Mouse (Mus musculus) B cell, adult 2 months (primary cell): ENCODE measurements around the gene Hnrnpdl.

Experiments used
- DNase-seq, 2 experiments: peaks; one replicate each; pipeline ENCODE4 v3.0.0; 2022

The Hnrnpdl gene

DNA sequence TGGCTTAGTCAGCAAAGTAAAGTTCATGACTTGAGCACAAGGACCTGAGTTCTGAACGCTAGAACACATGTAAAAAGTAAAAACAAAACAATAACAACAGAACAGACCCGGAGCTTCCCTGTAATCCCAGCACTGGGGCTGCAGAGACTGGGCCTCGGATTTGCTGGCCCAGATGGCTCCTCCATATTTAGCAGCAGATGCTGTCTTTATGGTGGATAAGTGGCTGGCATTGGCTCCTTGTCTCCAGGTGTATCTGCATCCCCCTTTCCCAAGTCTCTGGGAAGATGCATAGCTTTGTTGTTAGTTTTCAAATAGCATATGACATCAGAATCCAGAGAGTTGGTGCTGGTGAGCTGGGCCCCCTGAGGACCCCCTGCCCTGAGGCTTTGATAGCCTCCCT lies 6.6 kb upstream of the Hnrnpdl start:
- no peak for DNase-seq

GRCm38 (mm10) chr5:100044621-100045020 lies 5.2 kb upstream of the Hnrnpdl start:
- DNase-seq: no peak

DNA sequence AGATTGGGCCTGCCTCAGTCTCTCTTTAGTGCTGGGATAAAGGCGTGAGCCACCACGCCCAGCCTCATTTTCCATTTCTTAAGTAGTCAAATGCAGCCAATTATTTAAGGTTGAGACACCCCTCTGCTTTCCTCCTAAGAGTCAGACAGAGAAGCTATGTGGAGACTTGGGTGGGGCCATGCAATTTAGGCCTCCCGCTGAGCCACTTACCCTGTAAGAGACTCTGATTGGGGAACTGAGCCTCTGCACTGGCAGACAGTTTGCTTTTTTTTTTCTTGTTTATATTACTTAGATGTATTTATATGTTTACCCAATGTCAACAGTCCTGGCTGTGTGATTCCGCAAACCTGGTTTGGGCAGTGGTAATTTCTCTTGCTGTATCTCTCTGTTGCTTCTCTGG lies 4.6 kb upstream of the Hnrnpdl start:
- DNase-seq: no peak

DNA sequence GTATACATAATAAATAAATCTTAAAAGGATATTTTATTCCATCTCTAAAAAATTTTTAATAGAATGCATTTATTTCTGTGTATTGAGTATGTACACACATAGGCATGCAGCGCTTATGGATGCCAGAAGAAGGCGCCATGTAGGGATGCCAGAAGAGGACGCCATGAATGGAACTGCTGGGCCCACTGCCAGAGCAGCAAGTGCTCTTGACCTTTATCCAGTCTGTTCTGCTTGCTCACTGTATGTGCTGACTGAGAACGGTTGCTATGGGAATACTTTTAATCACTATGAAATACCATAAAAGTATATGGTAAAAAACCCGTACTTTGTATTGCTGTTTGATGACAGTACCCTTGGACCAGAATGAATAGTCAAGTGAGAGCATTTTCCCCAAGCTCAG lies 3.9 kb upstream of the Hnrnpdl start:
- DNase-seq: no peak

DNA sequence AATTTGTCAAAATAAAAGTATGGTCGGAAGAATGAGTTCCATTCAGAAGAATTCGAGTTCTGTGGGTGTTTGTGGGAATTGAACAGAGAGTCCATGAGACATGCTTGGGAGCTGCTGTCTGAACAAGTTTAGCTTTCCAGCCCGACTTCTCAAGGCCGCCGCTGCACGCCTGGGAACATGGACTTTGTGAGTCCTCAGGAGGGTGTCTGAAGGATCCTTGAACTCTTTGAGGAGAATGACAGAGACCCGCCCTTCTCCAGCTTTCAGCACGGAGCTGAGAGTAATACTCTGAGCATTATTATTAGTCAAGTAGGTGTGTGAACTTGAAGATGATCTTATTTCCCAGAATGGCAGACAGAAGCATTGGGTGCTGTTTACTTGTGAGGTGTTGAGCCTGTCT lies 3.0 kb upstream of the Hnrnpdl start:
- DNase-seq: no peak

DNA sequence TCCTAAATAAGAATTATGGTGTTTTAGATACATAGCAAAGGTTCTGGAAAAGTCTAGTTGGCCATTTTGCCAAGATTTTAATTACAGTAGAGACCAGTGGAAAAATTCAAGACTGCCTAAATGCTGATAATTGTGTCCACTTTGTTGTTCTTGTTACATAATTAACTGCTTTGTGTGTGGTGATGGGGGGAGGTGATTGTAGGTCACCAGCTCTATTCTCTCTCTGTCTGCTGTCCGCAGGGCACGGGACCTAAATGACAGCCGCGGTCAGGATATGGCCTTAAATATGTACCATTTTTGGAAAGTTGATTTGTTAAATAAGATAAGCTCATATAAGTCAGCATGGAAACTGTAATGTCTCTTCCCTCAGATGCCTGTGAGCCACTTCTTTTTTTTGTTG lies 1.8 kb upstream of the Hnrnpdl start:
- DNase-seq: no peak

- DNase-seq: no peak
Measured at GRCm38 (mm10) chr5:100040281-100040784, 869 bp upstream of the Hnrnpdl start.

DNA sequence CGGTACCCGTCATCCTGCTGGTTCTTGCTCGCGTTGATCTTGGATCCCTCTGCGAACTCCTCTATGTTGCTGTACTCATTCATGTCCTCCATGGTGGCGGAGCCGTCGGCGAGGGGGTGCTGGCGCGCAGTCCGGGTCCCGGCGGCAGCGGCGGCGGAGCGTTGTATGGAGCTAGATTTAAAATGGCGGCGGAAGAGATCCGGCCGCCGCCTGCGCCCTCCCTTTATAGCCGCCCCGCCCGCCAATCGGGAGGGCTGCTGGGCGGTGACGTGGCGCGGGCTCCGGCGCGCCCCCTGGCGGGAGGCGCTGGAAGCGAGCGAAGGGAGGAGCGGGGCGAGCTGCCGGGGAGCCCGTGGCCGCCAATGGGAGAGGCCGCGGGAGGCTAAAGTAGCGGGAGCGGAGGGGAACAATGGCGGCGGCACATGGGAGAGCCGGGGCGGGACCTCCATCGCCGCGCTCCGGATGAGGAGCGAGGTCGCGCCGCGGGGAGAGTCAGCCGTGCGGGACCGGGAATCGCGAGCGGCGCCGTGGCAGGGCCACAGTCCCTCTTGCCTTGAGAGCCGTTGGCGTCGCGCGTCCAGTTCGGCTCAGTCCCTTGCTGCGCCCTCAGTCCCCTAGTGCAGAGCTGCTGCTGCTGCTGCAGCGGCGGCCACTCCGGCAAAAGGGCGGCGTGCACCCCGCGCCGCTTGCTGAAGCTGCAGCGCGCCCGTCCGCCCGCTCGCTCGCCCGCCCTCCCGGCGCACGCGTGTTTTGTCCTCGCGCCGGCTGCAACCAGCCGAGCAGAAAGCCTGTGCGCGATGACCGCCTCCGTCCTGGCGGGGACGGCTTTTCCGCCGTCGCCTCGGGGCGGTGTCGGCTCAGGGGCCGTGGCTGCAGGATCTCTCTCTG lies 506 bp downstream of the Hnrnpdl start:
- DNase-seq: peak; percentile 99 to 100

- peak; percentile 93 to 94 for DNase-seq
Measured at GRCm38 (mm10) chr5:100037965-100038713, 1.3 kb downstream of the Hnrnpdl start.

GRCm38 (mm10) chr5:100036681-100037080 lies 2.8 kb downstream of the Hnrnpdl start:
- DNase-seq: peak in 1 of 2 experiments; percentile 19

- DNase-seq: no peak
Measured at GRCm38 (mm10) chr5:100035950-100036349, 3.5 kb downstream of the Hnrnpdl start.

- no peak for DNase-seq
Measured at GRCm38 (mm10) chr5:100032646-100033045, 6.8 kb downstream of the Hnrnpdl start.

DNA sequence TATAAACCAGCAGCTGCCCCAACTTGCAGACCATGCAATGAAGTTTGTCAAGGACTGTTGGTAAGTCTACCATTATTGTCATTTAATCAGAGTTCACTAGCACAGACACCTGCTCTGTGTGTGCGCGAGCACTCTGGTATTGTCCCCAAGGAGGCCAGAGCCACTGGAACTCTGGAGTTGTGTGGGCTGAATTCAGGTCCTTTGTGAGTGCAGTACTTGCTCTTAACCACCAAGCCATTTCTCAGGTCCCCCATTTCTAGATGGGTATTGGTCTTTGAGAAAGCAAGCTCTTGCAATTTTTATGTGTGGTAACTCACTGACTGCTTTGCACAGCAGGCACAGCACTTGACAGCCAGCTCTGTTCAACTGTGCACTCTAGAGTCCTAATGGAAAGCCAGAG lies 7.4 kb downstream of the Hnrnpdl start:
- DNase-seq: no peak

DNA sequence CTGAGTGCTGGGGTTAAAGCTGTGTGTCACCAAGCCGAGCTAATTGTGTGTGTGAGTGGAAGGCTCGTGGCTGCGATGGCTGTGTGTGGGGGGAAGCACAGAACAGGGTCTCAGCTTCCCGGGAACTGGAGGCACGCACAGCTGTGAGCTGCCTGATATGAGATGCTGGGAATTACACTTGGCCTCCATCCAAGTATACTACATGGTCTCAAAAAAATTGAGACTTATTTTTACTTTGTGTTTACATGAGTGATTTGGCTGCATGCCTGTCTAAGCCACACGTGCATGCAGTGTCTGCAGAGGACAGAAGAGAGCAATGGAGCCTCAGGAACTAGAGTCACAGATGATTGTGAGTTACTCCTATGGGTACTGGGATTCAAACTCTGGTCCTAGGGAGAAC lies 9.4 kb downstream of the Hnrnpdl start:
- DNase-seq: no peak

DNA sequence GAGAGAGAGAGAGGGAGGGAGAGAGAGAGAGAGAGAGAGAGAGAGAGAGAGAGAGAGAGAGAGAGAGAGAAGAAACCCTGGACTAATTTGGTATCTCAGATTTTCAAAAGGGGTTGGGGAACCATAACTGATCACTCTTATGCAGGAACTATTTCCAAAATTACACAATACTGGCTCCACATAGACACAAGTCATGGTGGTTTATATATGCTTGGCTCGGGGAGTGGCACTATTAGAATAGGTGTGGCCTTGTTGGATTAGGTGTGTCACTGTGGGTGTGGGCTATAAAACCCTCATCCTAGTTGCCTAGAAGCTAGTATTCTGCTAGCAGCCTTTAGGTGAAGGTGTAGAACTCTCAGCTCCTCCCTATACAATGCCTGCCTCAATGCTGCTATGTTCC lies 14.6 kb downstream of the Hnrnpdl start:
- no peak for DNase-seq

GRCm38 (mm10) chr5:100024403-100024802 lies 15.1 kb downstream of the Hnrnpdl start:
- DNase-seq: no peak

- DNase-seq: no peak
Measured at GRCm38 (mm10) chr5:100020089-100020488, 19.4 kb downstream of the Hnrnpdl start.

GRCm38 (mm10) chr5:100012599-100012998 lies 26.9 kb downstream of the Hnrnpdl start:
- no peak for DNase-seq

GRCm38 (mm10) chr5:100008485-100008884 lies 31.0 kb downstream of the Hnrnpdl start:
- DNase-seq: peak in 1 of 2 experiments; percentile 25

- peak; percentile 20 to 33 for DNase-seq
Measured at GRCm38 (mm10) chr5:100007040-100007375, 32.5 kb downstream of the Hnrnpdl start.

DNA sequence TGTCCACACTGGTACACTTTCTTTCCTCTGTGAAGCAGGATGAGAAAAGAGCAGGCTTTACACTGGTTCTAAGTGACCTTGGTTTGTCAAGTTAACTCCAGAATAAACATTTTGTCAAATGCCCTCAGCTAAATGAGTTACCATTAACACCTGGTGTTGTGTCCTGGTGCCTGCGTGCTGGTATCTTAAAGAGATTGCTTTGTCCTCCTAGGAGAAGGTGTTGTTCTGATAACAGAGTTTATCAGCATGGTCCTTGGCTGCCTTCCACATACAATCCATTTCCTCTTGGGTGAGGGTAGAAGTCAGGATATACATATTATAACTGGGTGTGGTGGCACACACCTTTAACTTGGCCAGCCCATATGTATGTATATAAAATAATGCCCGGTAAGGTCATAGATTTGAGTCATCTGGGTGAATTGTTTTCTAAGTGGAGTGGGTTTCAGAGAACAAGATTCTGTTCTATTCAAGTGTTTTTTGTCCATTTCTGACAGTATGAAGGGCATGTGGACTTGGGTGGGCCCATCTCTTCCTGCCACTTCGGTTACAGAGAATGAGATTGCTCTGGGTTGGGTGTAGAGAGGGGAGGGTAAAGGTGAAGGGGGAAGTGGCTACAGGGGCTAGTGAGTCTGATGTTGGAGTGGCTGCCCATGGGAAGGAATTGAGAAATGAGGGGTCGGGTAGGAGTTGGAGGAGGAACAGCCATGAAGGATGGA lies 33.0 kb downstream of the Hnrnpdl start:
- no peak for DNase-seq

- DNase-seq: no peak
Measured at GRCm38 (mm10) chr5:100005896-100006295, 33.6 kb downstream of the Hnrnpdl start.

GRCm38 (mm10) chr5:100005431-100005830 lies 34.0 kb downstream of the Hnrnpdl start:
- no peak for DNase-seq
